ENCODE assay signal across 7 mouse cellular contexts in genomic region chr11:51763955-51764354, GRCm38 (mm10). TPM values are rescaled to one million over a fixed set of nuclear protein-coding genes. Genes with fewer than 3 reads are reported as not detected.
A peak's percentile ranks its signal among the peaks of the same experiment; 100 is the strongest.
DNase-seq lines count a peak whose midpoint lies in the region; ATAC-seq and TF ChIP-seq lines count a peak whose summit lies in the region.

No protein-coding gene starts in this region.

- TF ChIP-seq POLR2A in thymus, adult 2 months (IDR thresholded peaks at IDR 0.05; ENCODE audit: control insufficient read depth, extremely low read depth, insufficient read depth, low read length, poor library complexity): no peak

- 5% methylated on average over 13 of the region's 13 CpGs for WGBS in thymus, adult 2 months
- WGBS in forebrain, embryonic 16.5 days: 7% methylated on average over 13 of the region's 13 CpGs
- WGBS in liver, embryonic 16.5 days (ENCODE audit: insufficient replicate concordance): 3% methylated on average over 13 of the region's 13 CpGs

- H3K9me3 ChIP-seq in forebrain, embryonic 16.5 days (ENCODE audit: control insufficient read depth, low read length): no peaks in the 10 kb centered on the region
- no peaks in the 10 kb centered on the region for H3K9me3 ChIP-seq in liver, embryonic 16.5 days (replicated peaks; ENCODE audit: control insufficient read depth, low read length)

- peak overlapping the region; percentile 84 for H3K9ac ChIP-seq in forebrain, embryonic 16.5 days (replicated peaks; ENCODE audit: low read depth, low read length)
- H3K9ac ChIP-seq in liver, embryonic 16.5 days (ENCODE audit: low read depth, low read length): peak overlapping the region; percentile 98

- TF ChIP-seq CTCF in thymus, adult 2 months (IDR thresholded peaks at IDR 0.05; ENCODE audit: borderline replicate concordance, control insufficient read depth, extremely low read depth, insufficient read depth, low read length, poor library complexity): no peak

- peak overlapping the region; percentile 98 for H3K4me2 ChIP-seq in forebrain, embryonic 16.5 days (ENCODE audit: low read length)
- H3K4me2 ChIP-seq in liver, embryonic 16.5 days (ENCODE audit: low read depth, low read length): peak overlapping the region; percentile 78

- ATAC-seq in forebrain, embryonic 16.5 days: peak; percentile 6; the same call in 1 of the 2 replicates
- no peak for ATAC-seq in liver, embryonic 16.5 days (ENCODE audit: low read depth)

- no peaks in the 10 kb centered on the region for H3K36me3 ChIP-seq in thymus, adult 2 months (ENCODE audit: control insufficient read depth, insufficient read depth, low read length)
- H3K36me3 ChIP-seq in forebrain, embryonic 16.5 days (ENCODE audit: control insufficient read depth, insufficient read depth): no peaks in the 10 kb centered on the region
- H3K36me3 ChIP-seq in liver, embryonic 16.5 days (ENCODE audit: control insufficient read depth, insufficient read depth): no peaks in the 10 kb centered on the region

- H3K4me3 ChIP-seq in thymus, adult 2 months (ENCODE audit: control insufficient read depth, insufficient read depth, low read length): peak overlapping the region; percentile 76
- H3K4me3 ChIP-seq in forebrain, embryonic 16.5 days (replicated peaks; ENCODE audit: low read length): peak overlapping the region; percentile 83
- H3K4me3 ChIP-seq in liver, embryonic 16.5 days (ENCODE audit: low read depth, low read length): peak overlapping the region; percentile 98

- peak overlapping the region; percentile 0; the same call in 1 of the 2 replicates for H3K27ac ChIP-seq in thymus, adult 2 months (ENCODE audit: control insufficient read depth, insufficient read depth, low read length)
- H3K27ac ChIP-seq in forebrain, embryonic 16.5 days (ENCODE audit: low read length): no peak overlapping the region
- H3K27ac ChIP-seq in liver, embryonic 16.5 days (ENCODE audit: low read length): peak overlapping the region; percentile 46; the same call in 1 of the 2 replicates

- peaks cover 8% of the 10 kb centered on the region for H3K4me1 ChIP-seq in thymus, adult 2 months (replicated peaks; ENCODE audit: control insufficient read depth, insufficient read depth, low read length)
- H3K4me1 ChIP-seq in forebrain, embryonic 16.5 days (replicated peaks; ENCODE audit: control insufficient read depth, insufficient read depth, low read length): peaks cover 11% of the 10 kb centered on the region
- peaks cover 11% of the 10 kb centered on the region for H3K4me1 ChIP-seq in liver, embryonic 16.5 days (ENCODE audit: control insufficient read depth, low read depth, low read length)

- H3K27me3 ChIP-seq in thymus, adult 2 months (ENCODE audit: control insufficient read depth, insufficient read depth, low read length): no peaks in the 10 kb centered on the region
- H3K27me3 ChIP-seq in forebrain, embryonic 16.5 days (replicated peaks; ENCODE audit: control insufficient read depth, insufficient read depth, low read length): peaks cover 4% of the 10 kb centered on the region; the same call in 1 of the 2 replicates
- H3K27me3 ChIP-seq in liver, embryonic 16.5 days (ENCODE audit: control insufficient read depth, insufficient read depth, low read depth, low read length): peaks cover 2% of the 10 kb centered on the region

- intact Hi-C loops in left cerebral cortex, postnatal 10 days (cut with DNase I): no loop called here

- no peak for DNase-seq in thymus, adult 2 months
- DNase-seq in thymus, postnatal 4 days: no peak
- DNase-seq in left cerebral cortex, postnatal 10 days (ENCODE audit: extremely low spot score in 1 of 2, low spot score in 2 of 2): no peak
- no peak for DNase-seq in Muller cell, postnatal 12 days (ENCODE audit: inconsistent ontology term)
- no peak for DNase-seq in yolk sac, embryonic 10.5 days (ENCODE audit: low spot score)

RNA-seq across cellular contexts. Expression of gene Sar1b, which starts 0.5 kb away (rescaled TPM):
- polyA plus RNA-seq in thymus, adult 2 months (2012; rRNA removed): 17.8 and 18.4 TPM in 2 replicates
- polyA plus RNA-seq in forebrain, embryonic 16.5 days (2015; fragmentation: Nextera tagmentation; extraction: Ambion mirVana): 158 and 160 TPM in 2 replicates
- polyA plus RNA-seq in liver, embryonic 16.5 days (2015; fragmentation: Nextera tagmentation; extraction: Ambion mirVana): 73.4 and 77.2 TPM in 2 replicates
- total RNA-seq in left cerebral cortex, postnatal 10 days (2021): 10 to 100 TPM; 79.6 to 80.6 TPM

RNA-seq across cellular contexts. Expression of gene Sec24a, which starts 0.5 kb away (rescaled TPM):
- 15.6 and 21.1 TPM in 2 replicates for polyA plus RNA-seq in thymus, adult 2 months (2012; rRNA removed)
- 11.8 and 14.6 TPM in 2 replicates for polyA plus RNA-seq in forebrain, embryonic 16.5 days (2015; fragmentation: Nextera tagmentation; extraction: Ambion mirVana)
- 7.9 and 8.8 TPM in 2 replicates for polyA plus RNA-seq in liver, embryonic 16.5 days (2015; fragmentation: Nextera tagmentation; extraction: Ambion mirVana)
- 10 to 100 TPM; 24.4 to 25.8 TPM for total RNA-seq in left cerebral cortex, postnatal 10 days (2021)
